Mouse (Mus musculus): ENCODE data around the gene Dpp6. TPM values are rescaled to one million over a fixed set of nuclear protein-coding genes. Genes with fewer than 3 reads are reported as not detected.

Gene Dpp6
- polyA plus RNA-seq, 1 experiment from 2014 or later: 10.0 TPM

GRCm38 (mm10) chr5:27423766-27424165 is 606.8 kb downstream of the Dpp6 start:
- Histone ChIP-seq H3K4me1 (ENCODE audit: control insufficient read depth, insufficient read depth, low read length) (no peaks in the 10 kb centered on the region), H3K9ac (ENCODE audit: low read length) (no peak overlapping the region), H3K4me3 (ENCODE audit: low read depth, low read length) (no peak overlapping the region), H3K27me3 (ENCODE audit: control insufficient read depth, insufficient read depth, low read length) (no peaks in the 10 kb centered on the region), H3K27ac (ENCODE audit: low read depth, low read length) (no peak overlapping the region), H3K9me3 (ENCODE audit: control insufficient read depth, low read length) (no peaks in the 10 kb centered on the region), H3K4me2 (ENCODE audit: low read depth) (no peak overlapping the region), H3K36me3 (ENCODE audit: control insufficient read depth, insufficient read depth, low read length) (no peaks in the 10 kb centered on the region)
- WGBS: 69% methylated on average over 3 of the region's 3 CpGs
- no peak for DNase-seq (ENCODE audit: low spot score)
- no peak for ATAC-seq (ENCODE audit: insufficient read depth, low FRiP score, low TSS enrichment)

GRCm38 (mm10) chr5:27424484-27425080 is 607.6 kb downstream of the Dpp6 start:
- 73% methylated on average over 3 of the region's 3 CpGs for WGBS
- ATAC-seq (ENCODE audit: insufficient read depth, low FRiP score, low TSS enrichment): no peak
- H3K9ac ChIP-seq (ENCODE audit: low read length): no peak overlapping the region
- H3K27me3 ChIP-seq (ENCODE audit: control insufficient read depth, insufficient read depth, low read length): no peaks in the 10 kb centered on the region
- H3K4me2 ChIP-seq (ENCODE audit: low read depth): no peak overlapping the region
- no peak for DNase-seq (ENCODE audit: low spot score)
- no peaks in the 10 kb centered on the region for H3K9me3 ChIP-seq (ENCODE audit: control insufficient read depth, low read length)
- no peaks in the 10 kb centered on the region for H3K4me1 ChIP-seq (ENCODE audit: control insufficient read depth, insufficient read depth, low read length)
- no peak overlapping the region for H3K4me3 ChIP-seq (ENCODE audit: low read depth, low read length)
- H3K36me3 ChIP-seq (ENCODE audit: control insufficient read depth, insufficient read depth, low read length): no peaks in the 10 kb centered on the region
- H3K27ac ChIP-seq (ENCODE audit: low read depth, low read length): no peak overlapping the region

GRCm38 (mm10) chr5:27426200-27426599 is 609.2 kb downstream of the Dpp6 start:
- H3K4me3 ChIP-seq (ENCODE audit: low read depth, low read length): no peak overlapping the region
- H3K27me3 ChIP-seq (ENCODE audit: control insufficient read depth, insufficient read depth, low read length): no peaks in the 10 kb centered on the region
- ATAC-seq (ENCODE audit: insufficient read depth, low FRiP score, low TSS enrichment) (no peak), DNase-seq (ENCODE audit: low spot score) (no peak)
- no peak overlapping the region for H3K4me2 ChIP-seq (ENCODE audit: low read depth)
- WGBS: 80% methylated on average over 1 of the region's 1 CpGs
- H3K4me1 ChIP-seq (ENCODE audit: control insufficient read depth, insufficient read depth, low read length): no peaks in the 10 kb centered on the region
- H3K9me3 ChIP-seq (ENCODE audit: control insufficient read depth, low read length): no peaks in the 10 kb centered on the region
- H3K9ac ChIP-seq (ENCODE audit: low read length): no peak overlapping the region
- no peak overlapping the region for H3K27ac ChIP-seq (ENCODE audit: low read depth, low read length)
- H3K36me3 ChIP-seq (ENCODE audit: control insufficient read depth, insufficient read depth, low read length): no peaks in the 10 kb centered on the region

GRCm38 (mm10) chr5:27433584-27433983 is 616.6 kb downstream of the Dpp6 start:
- no peak overlapping the region for H3K27ac ChIP-seq (ENCODE audit: low read depth, low read length)
- no peaks in the 10 kb centered on the region for H3K27me3 ChIP-seq (ENCODE audit: control insufficient read depth, insufficient read depth, low read length)
- H3K4me2 ChIP-seq (ENCODE audit: low read depth): no peak overlapping the region
- DNase-seq (ENCODE audit: low spot score) (no peak), ATAC-seq (ENCODE audit: insufficient read depth, low FRiP score, low TSS enrichment) (no peak)
- H3K9me3 ChIP-seq (ENCODE audit: control insufficient read depth, low read length): no peaks in the 10 kb centered on the region
- no peak overlapping the region for H3K9ac ChIP-seq (ENCODE audit: low read length)
- H3K4me1 ChIP-seq (ENCODE audit: control insufficient read depth, insufficient read depth, low read length): no peaks in the 10 kb centered on the region
- H3K4me3 ChIP-seq (ENCODE audit: low read depth, low read length): no peak overlapping the region
- no peaks in the 10 kb centered on the region for H3K36me3 ChIP-seq (ENCODE audit: control insufficient read depth, insufficient read depth, low read length)

GRCm38 (mm10) chr5:27453201-27453845 is 636.3 kb downstream of the Dpp6 start:
- 43% methylated on average over 3 of the region's 3 CpGs for WGBS
- H3K27me3 ChIP-seq (ENCODE audit: control insufficient read depth, insufficient read depth, low read length): no peaks in the 10 kb centered on the region

GRCm38 (mm10) chr5:27454386-27454785 is 637.4 kb downstream of the Dpp6 start:
- H3K27ac ChIP-seq (ENCODE audit: low read depth, low read length): no peak overlapping the region
- ATAC-seq (ENCODE audit: insufficient read depth, low FRiP score, low TSS enrichment) (no peak), DNase-seq (ENCODE audit: low spot score) (no peak)
- H3K4me2 ChIP-seq (ENCODE audit: low read depth): no peak overlapping the region
- H3K9ac ChIP-seq (ENCODE audit: low read length): no peak overlapping the region
- no peaks in the 10 kb centered on the region for H3K27me3 ChIP-seq (ENCODE audit: control insufficient read depth, insufficient read depth, low read length)
- H3K4me3 ChIP-seq (ENCODE audit: low read depth, low read length): no peak overlapping the region
- 94% methylated on average over 3 of the region's 3 CpGs for WGBS
- H3K9me3 ChIP-seq (ENCODE audit: control insufficient read depth, low read length): no peaks in the 10 kb centered on the region
- no peaks in the 10 kb centered on the region for H3K4me1 ChIP-seq (ENCODE audit: control insufficient read depth, insufficient read depth, low read length)
- no peaks in the 10 kb centered on the region for H3K36me3 ChIP-seq (ENCODE audit: control insufficient read depth, insufficient read depth, low read length)

More at GRCm38 (mm10) chr5:27453201-27453845, 636.3 kb downstream of the Dpp6 start:
- H3K9ac ChIP-seq (ENCODE audit: low read length): no peak overlapping the region
- H3K4me1 ChIP-seq (ENCODE audit: control insufficient read depth, insufficient read depth, low read length): no peaks in the 10 kb centered on the region
- no peak overlapping the region for H3K4me3 ChIP-seq (ENCODE audit: low read depth, low read length)
- H3K9me3 ChIP-seq (ENCODE audit: control insufficient read depth, low read length): no peaks in the 10 kb centered on the region
- H3K36me3 ChIP-seq (ENCODE audit: control insufficient read depth, insufficient read depth, low read length): no peaks in the 10 kb centered on the region
- DNase-seq (ENCODE audit: low spot score) (no peak), ATAC-seq (ENCODE audit: insufficient read depth, low FRiP score, low TSS enrichment) (no peak)
- no peak overlapping the region for H3K4me2 ChIP-seq (ENCODE audit: low read depth)
- no peak overlapping the region for H3K27ac ChIP-seq (ENCODE audit: low read depth, low read length)

GRCm38 (mm10) chr5:27456981-27457380 is 640.0 kb downstream of the Dpp6 start:
- no peaks in the 10 kb centered on the region for H3K4me1 ChIP-seq (ENCODE audit: control insufficient read depth, insufficient read depth, low read length)
- no peaks in the 10 kb centered on the region for H3K27me3 ChIP-seq (ENCODE audit: control insufficient read depth, insufficient read depth, low read length)
- no peaks in the 10 kb centered on the region for H3K9me3 ChIP-seq (ENCODE audit: control insufficient read depth, low read length)
- H3K9ac ChIP-seq (ENCODE audit: low read length): no peak overlapping the region
- 92% methylated on average over 1 of the region's 1 CpGs for WGBS
- DNase-seq (ENCODE audit: low spot score): no peak
- H3K4me3 ChIP-seq (ENCODE audit: low read depth, low read length): no peak overlapping the region
- H3K36me3 ChIP-seq (ENCODE audit: control insufficient read depth, insufficient read depth, low read length): no peaks in the 10 kb centered on the region
- no peak overlapping the region for H3K4me2 ChIP-seq (ENCODE audit: low read depth)
- no peak overlapping the region for H3K27ac ChIP-seq (ENCODE audit: low read depth, low read length)
- no peak for ATAC-seq (ENCODE audit: insufficient read depth, low FRiP score, low TSS enrichment)

- Histone ChIP-seq H3K4me2 (ENCODE audit: low read depth) (no peak overlapping the region), H3K36me3 (ENCODE audit: control insufficient read depth, insufficient read depth, low read length) (no peaks in the 10 kb centered on the region), H3K27ac (ENCODE audit: low read depth, low read length) (no peak overlapping the region), H3K4me3 (ENCODE audit: low read depth, low read length) (no peak overlapping the region), H3K4me1 (ENCODE audit: control insufficient read depth, insufficient read depth, low read length) (no peaks in the 10 kb centered on the region), H3K9ac (ENCODE audit: low read length) (no peak overlapping the region), H3K9me3 (ENCODE audit: control insufficient read depth, low read length) (no peaks in the 10 kb centered on the region), H3K27me3 (ENCODE audit: control insufficient read depth, insufficient read depth, low read length) (no peaks in the 10 kb centered on the region)
- DNase-seq (ENCODE audit: low spot score) (no peak), ATAC-seq (ENCODE audit: insufficient read depth, low FRiP score, low TSS enrichment) (no peak)
- 60% methylated on average over 1 of the region's 1 CpGs for WGBS
Measured at GRCm38 (mm10) chr5:27457686-27458085, 640.7 kb downstream of the Dpp6 start.

GRCm38 (mm10) chr5:27474964-27475465 is 658.0 kb downstream of the Dpp6 start:
- no peak overlapping the region for H3K27ac ChIP-seq (ENCODE audit: low read depth, low read length)
- H3K9me3 ChIP-seq (ENCODE audit: control insufficient read depth, low read length): no peaks in the 10 kb centered on the region
- 82% methylated on average over 4 of the region's 4 CpGs for WGBS
- H3K4me1 ChIP-seq (ENCODE audit: control insufficient read depth, insufficient read depth, low read length): no peaks in the 10 kb centered on the region
- H3K9ac ChIP-seq (ENCODE audit: low read length): no peak overlapping the region
- no peaks in the 10 kb centered on the region for H3K27me3 ChIP-seq (ENCODE audit: control insufficient read depth, insufficient read depth, low read length)
- no peak for DNase-seq (ENCODE audit: low spot score)
- no peak overlapping the region for H3K4me2 ChIP-seq (ENCODE audit: low read depth)
- H3K4me3 ChIP-seq (ENCODE audit: low read depth, low read length): no peak overlapping the region
- no peak for ATAC-seq (ENCODE audit: insufficient read depth, low FRiP score, low TSS enrichment)
- no peaks in the 10 kb centered on the region for H3K36me3 ChIP-seq (ENCODE audit: control insufficient read depth, insufficient read depth, low read length)
